Mouse (Mus musculus) urinary bladder, adult 18-20 months (tissue): ENCODE measurements around the gene Ergic1.

Experiments used
- DNase-seq, 2 experiments: peaks; one replicate each; pipeline ENCODE4 v3.0.0; 2022; ENCODE audit warnings: low spot score in 2 of 2, mixed read lengths in 2 of 2

The Ergic1 gene

GRCm38 (mm10) chr17:26625521-26626010 lies 64.3 kb downstream of the Ergic1 start:
- no peak for DNase-seq

- DNase-seq: no peak
Observed at GRCm38 (mm10) chr17:26628479-26628878, 67.2 kb downstream of the Ergic1 start.

GRCm38 (mm10) chr17:26628936-26629335 lies 67.6 kb downstream of the Ergic1 start:
- DNase-seq: no peak

- DNase-seq: no peak
Observed at GRCm38 (mm10) chr17:26631811-26632327, 70.6 kb downstream of the Ergic1 start.

GRCm38 (mm10) chr17:26633186-26633585 lies 71.9 kb downstream of the Ergic1 start:
- no peak for DNase-seq

- DNase-seq: no peak
Observed at GRCm38 (mm10) chr17:26633926-26634325, 72.6 kb downstream of the Ergic1 start.

- no peak for DNase-seq
Observed at GRCm38 (mm10) chr17:26634539-26634938, 73.2 kb downstream of the Ergic1 start.

GRCm38 (mm10) chr17:26635951-26636350 lies 74.7 kb downstream of the Ergic1 start:
- no peak for DNase-seq

GRCm38 (mm10) chr17:26637851-26638250 lies 76.6 kb downstream of the Ergic1 start:
- no peak for DNase-seq

GRCm38 (mm10) chr17:26638655-26639054 lies 77.4 kb downstream of the Ergic1 start:
- peak; percentile 62 to 69 for DNase-seq

GRCm38 (mm10) chr17:26639791-26640190 lies 78.5 kb downstream of the Ergic1 start:
- DNase-seq: no peak

GRCm38 (mm10) chr17:26640286-26640740 lies 79.0 kb downstream of the Ergic1 start:
- no peak for DNase-seq

GRCm38 (mm10) chr17:26643456-26643855 lies 82.2 kb downstream of the Ergic1 start:
- no peak for DNase-seq

- no peak for DNase-seq
Observed at GRCm38 (mm10) chr17:26643993-26644392, 82.7 kb downstream of the Ergic1 start.

- DNase-seq: no peak
Observed at GRCm38 (mm10) chr17:26644509-26645410, 83.5 kb downstream of the Ergic1 start.

GRCm38 (mm10) chr17:26645411-26645854 lies 84.1 kb downstream of the Ergic1 start:
- DNase-seq: no peak

- no peak for DNase-seq
Observed at GRCm38 (mm10) chr17:26647283-26647682, 86.0 kb downstream of the Ergic1 start.

GRCm38 (mm10) chr17:26649565-26649964 lies 88.3 kb downstream of the Ergic1 start:
- no peak for DNase-seq

GRCm38 (mm10) chr17:26650451-26651363 lies 89.4 kb downstream of the Ergic1 start:
- DNase-seq: no peak

- no peak for DNase-seq
Observed at GRCm38 (mm10) chr17:26658854-26659572, 97.7 kb downstream of the Ergic1 start.

GRCm38 (mm10) chr17:26659573-26659915 lies 98.3 kb downstream of the Ergic1 start:
- no peak for DNase-seq
